Mouse (Mus musculus): ENCODE measurements around the gene Gm11565. TPM values are rescaled to one million over a fixed set of nuclear protein-coding genes. Genes with fewer than 3 reads are reported as not detected.
"Not testable (repeated sequence)": the region's sequence is repeated elsewhere in the genome, so short reads cannot be mapped to it uniquely, and the experiment has no call there.

The Gm11565 gene
- not detected for total RNA-seq (2021)

DNA sequence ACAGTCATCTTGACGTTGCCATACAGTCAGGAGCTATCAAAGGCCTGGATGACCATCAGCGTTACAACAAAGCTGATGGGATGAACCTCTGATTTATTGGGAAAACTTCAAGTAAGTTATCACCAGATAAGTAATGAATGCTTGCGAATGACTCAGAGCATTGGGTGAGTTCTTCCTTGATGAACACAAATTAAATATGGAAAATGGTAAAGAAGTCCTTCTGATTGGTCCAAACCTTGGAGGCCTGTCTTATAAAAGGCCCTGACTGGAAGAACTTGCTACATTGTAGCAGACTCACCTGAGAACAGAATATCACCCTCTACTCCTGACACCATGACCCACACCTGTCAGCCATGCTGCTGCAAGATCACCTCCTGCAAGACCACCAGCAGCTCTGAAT lies at the start of gene Gm11565:
TSS of gene Gm11565 (plus strand) at position 301 of the 400 bp plus-strand sequence.
- intact Hi-C loops (cut with DNase I): no loop called here
- DNase-seq: no peak

DNA sequence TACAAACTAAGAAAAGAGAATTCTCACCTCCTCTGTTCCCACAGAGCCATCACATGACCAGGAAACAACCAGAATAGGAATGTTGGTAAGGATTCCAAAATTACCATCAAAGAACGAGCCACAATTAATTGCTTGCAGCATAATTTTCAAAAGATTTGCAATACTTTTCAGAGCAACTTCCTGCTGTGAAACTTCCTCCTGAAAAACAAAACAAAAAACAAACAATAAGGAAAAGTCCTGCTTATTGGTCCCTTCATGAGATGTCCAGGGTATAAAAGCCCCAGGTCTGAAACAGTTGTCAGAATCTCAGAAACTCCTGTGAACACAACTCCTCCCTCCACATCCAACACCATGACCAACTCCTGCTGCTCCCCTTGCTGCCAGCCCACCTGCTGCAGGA lies 41.5 kb upstream of the Gm11565 start, which contains the start of gene Krtap9-1:
TSS of gene Krtap9-1 (plus strand) at position 301 of the 400 bp plus-strand sequence.
- intact Hi-C loops (cut with DNase I): not testable (repeated sequence)

DNA sequence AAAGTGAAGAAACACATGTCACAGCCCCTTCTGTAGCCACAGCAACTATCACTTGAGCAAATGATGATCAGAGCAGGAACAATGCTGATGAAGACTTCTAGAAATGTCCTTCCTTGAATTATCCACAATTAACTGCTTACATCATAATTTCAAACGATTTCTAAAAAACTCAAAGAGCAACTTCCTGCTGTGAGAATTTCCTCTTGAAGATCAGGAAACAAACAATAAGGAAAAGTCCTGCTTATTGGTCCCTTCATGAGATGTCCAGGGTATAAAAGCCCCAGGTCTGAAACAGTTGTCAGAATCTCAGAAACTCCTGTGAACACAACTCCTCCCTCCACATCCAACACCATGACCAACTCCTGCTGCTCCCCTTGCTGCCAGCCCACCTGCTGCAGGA lies 35.7 kb upstream of the Gm11565 start, which contains the start of gene Gm11567:
TSS of gene Gm11567 (plus strand) at position 301 of the 400 bp plus-strand sequence.
- intact Hi-C loops (cut with DNase I); DNase-seq: not testable (repeated sequence)

More for the DNA sequence above, 41.5 kb upstream of the Gm11565 start, which contains the start of gene Krtap9-1:
- DNase-seq: not testable (repeated sequence)

DNA sequence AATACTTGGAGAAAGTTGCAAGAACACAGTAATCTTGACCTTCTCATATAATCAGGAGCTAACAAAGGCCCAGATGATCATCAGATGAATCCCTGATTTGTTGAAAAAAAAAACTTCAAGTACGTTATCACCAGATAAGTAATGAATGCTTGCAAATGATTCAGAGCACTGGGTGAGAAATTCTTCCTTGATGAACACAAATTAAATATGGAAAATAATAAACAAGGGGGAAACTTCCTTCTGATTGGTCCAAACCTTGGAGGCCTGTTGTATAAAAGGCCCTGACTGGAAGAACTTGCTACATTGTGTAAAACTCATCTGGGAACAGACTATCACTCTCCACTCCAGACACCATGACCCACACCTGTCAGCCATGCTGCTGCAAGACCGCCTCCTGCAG lies 6.9 kb upstream of the Gm11565 start, which contains the start of gene Krtap31-1:
TSS of gene Krtap31-1 (plus strand) at position 301 of the 400 bp plus-strand sequence.
- intact Hi-C loops (cut with DNase I): no loop called here
- no peak for DNase-seq

DNA sequence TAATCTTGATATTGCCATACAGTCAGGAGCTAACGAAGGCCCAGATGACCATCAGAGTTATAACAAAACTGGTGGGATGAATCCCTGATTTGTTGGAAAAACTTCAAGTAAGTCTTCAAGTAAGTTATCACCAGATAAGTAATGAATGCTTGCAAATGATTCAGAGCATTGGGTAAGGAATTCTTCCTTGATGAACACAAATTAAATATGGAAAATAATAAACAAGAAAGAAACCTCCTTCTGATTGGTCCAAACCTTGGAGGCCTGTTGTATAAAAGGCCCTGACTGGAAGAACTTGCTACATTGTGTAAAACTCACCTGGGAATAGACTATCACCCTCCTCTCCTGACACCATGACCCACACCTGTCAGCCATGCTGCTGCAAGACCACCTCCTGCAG lies 21.4 kb downstream of the Gm11565 start, which contains the start of gene Krtap31-2:
TSS of gene Krtap31-2 (plus strand) at position 301 of the 400 bp plus-strand sequence.
- intact Hi-C loops (cut with DNase I): no loop called here
- no peak for DNase-seq

DNA sequence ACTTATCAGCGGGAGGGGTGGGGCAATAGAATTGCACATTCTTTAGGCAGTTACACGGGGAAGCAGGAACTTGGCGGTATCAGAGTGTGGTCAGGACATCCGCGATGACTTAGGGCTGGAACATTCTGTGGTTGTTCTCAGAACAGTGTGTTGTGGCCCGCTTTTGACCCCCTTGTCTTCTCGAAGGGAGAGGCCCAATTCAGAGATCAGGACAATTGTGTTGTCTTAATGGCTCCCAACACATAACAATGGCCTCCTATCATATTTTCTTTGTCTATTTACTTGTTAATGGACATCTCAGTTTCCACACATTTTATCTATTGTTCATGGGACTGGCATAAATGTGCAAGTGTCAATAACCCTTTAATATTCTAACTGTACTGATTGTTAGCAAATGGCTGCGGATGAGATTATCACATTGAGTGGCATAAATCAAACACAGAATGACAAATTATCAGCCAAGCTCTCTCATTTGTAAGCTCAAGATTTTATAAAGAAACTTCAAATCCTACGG lies 23.3 kb downstream of the Gm11565 start:
- no peak for DNase-seq
- intact Hi-C loops (cut with DNase I): no loop called here

DNA sequence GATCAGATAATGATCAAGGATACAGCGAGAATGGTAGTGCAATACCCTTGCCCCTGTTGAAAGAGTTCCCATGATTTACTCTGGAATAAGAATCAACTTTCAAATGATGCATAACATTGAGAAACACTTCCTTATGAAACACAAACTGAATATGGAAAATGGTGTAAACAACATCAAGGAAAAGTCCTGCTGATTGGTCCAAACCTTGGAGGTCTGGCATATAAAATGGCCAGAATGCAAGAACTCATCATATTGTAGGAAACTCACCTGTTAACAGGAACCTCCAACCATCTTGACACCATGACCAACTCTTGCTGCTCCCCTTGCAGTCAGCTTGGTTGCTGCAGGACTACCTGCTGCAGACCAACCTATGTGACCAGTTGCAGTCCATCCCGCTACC lies 33.6 kb downstream of the Gm11565 start, which contains the start of gene Krtap9-5:
TSS of gene Krtap9-5 (plus strand) at position 301 of the 400 bp plus-strand sequence.
- intact Hi-C loops (cut with DNase I): no loop called here
- no peak for DNase-seq

DNA sequence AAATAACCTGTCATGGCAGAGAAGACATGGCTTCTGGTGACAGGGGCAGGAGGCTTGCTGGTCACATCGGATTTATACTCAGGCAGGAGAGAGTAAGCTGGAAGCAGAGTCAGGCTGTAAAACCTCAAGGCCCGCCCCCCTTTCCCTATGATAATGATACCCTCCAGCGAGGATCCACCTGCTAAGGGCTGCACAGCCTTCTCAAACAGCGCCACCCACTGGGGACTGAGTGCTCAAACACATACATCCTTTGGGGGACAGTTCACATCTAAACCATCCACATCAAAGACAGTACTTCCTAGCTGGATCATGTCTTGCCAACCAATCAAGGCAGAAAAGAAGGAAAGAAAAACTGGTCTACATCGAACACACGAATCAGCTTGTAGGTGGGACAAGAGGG lies 49.7 kb downstream of the Gm11565 start:
- intact Hi-C loops (cut with DNase I): no loop called here
- DNase-seq: no peak

Other genes with a start within 250 kb of the Gm11565 start
- not detected for gene Krtap4-6, start 248.8 kb upstream of the Gm11565 start, total RNA-seq (2021)
- not detected for gene Gm14190, start 224.0 kb upstream of the Gm11565 start, total RNA-seq (2021)
- gene Gm14180, start 180.5 kb upstream of the Gm11565 start, total RNA-seq (2021): not detected
- not detected for gene Gm11595, start 141.8 kb upstream of the Gm11565 start, total RNA-seq (2021)
- not detected for gene Krtap4-8, start 134.0 kb upstream of the Gm11565 start, total RNA-seq (2021)
- not detected for gene Krtap4-9, start 129.6 kb upstream of the Gm11565 start, total RNA-seq (2021)
- not detected for gene Gm11596, start 121.3 kb upstream of the Gm11565 start, total RNA-seq (2021)
- not detected for gene Gm11569, start 115.8 kb upstream of the Gm11565 start, total RNA-seq (2021)
- gene Gm11554, start 110.3 kb upstream of the Gm11565 start, total RNA-seq (2021): not detected
- gene Krtap4-13, start 104.9 kb upstream of the Gm11565 start, total RNA-seq (2021): not detected
- gene Gm11564, start 99.1 kb upstream of the Gm11565 start, total RNA-seq (2021): not detected
- not detected for gene 2300003K06Rik, start 76.7 kb upstream of the Gm11565 start, total RNA-seq (2021)
- not detected for gene Krtap4-16, start 63.1 kb upstream of the Gm11565 start, total RNA-seq (2021)
- not detected for gene Gm11568, start 56.8 kb upstream of the Gm11565 start, total RNA-seq (2021)
- gene Gm11559, start 50.3 kb upstream of the Gm11565 start, total RNA-seq (2021): not detected
- not detected for gene Krtap9-1, start 41.4 kb upstream of the Gm11565 start, total RNA-seq (2021)
- gene Gm11567, start 35.6 kb upstream of the Gm11565 start, total RNA-seq (2021): not detected
- not detected for gene Krtap31-1, start 6.8 kb upstream of the Gm11565 start, total RNA-seq (2021)
- not detected for gene Krtap31-2, start 21.5 kb downstream of the Gm11565 start, total RNA-seq (2021)
- not detected for gene Krtap9-5, start 33.7 kb downstream of the Gm11565 start, total RNA-seq (2021)
- gene Krtap29-1, start 64.3 kb downstream of the Gm11565 start, total RNA-seq (2021): not detected
- not detected for gene Krtap16-1, start 71.8 kb downstream of the Gm11565 start, total RNA-seq (2021)
- not detected for gene Krtap17-1, start 79.2 kb downstream of the Gm11565 start, total RNA-seq (2021)
- gene Krt33a, start 101.5 kb downstream of the Gm11565 start, total RNA-seq (2021): not detected
- not detected for gene Krt33b, start 115.1 kb downstream of the Gm11565 start, total RNA-seq (2021)
- not detected for gene Krt34, start 126.8 kb downstream of the Gm11565 start, total RNA-seq (2021)
- not detected for gene Krt31, start 135.8 kb downstream of the Gm11565 start, total RNA-seq (2021)
- gene Krt32, start 173.5 kb downstream of the Gm11565 start, total RNA-seq (2021): not detected
- not detected for gene Krt35, start 181.5 kb downstream of the Gm11565 start, total RNA-seq (2021)
- not detected for gene Krt36, start 190.9 kb downstream of the Gm11565 start, total RNA-seq (2021)
- not detected for gene Krt13, start 206.8 kb downstream of the Gm11565 start, total RNA-seq (2021)
- gene Krt15, start 221.2 kb downstream of the Gm11565 start, total RNA-seq (2021): not detected
- gene Krt19, start 233.9 kb downstream of the Gm11565 start, total RNA-seq (2021): 10 to 100 TPM in 1 of 2 experiments, 1 to 10 TPM in 1; 6.0 to 10.2 TPM

Measured in heart, postnatal 36 days (tissue).